Mouse (Mus musculus) ovary, adult 18-20 months (tissue): ENCODE data around the gene Rhoh.

ENCODE experiments used
- DNase-seq: peaks from one replicate; pipeline ENCODE4 v3.0.0; 2022; ENCODE audit warnings: low spot score, mixed read lengths

Gene Rhoh

DNA sequence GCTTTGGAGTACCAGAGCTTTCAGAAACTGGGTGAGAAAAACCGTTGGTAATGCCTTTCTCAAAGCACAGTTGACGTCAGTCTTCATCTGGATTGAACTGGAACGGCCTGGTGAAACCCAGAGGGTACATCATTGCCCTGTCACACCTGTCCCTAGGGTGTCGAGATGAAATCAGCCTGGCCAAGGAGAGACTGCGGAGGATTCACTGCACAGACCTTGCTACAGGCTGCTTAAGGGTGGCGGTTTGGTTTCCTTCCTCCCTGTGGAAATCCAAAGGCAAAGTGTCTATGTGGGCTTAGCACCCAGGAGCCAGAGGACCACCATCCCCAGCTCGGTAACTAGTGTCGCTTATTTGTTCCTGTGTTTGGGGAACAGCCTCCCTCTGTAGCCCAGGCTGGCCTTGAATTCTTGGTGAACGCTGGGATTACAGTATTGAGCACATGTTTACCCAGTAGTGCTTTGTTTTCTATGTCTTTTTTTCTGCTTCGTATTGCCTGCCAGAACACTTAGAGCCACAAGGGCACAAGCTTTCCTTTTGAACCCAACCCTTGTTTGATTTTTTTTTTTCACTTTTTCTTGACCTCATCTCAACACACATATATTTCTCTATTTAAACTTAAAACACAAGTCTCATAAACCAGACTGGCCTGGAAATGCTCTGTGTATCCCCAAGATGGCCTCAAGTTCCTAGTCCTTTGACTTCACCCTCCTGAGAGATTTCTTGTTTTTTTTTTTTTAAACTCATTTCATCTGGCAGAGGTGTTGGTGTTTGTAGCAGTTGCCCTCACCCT lies at the start of gene Rhoh:
Rhoh (plus strand) TSS at position 60 of the 791 bp plus-strand sequence.
- no peak for DNase-seq

DNA sequence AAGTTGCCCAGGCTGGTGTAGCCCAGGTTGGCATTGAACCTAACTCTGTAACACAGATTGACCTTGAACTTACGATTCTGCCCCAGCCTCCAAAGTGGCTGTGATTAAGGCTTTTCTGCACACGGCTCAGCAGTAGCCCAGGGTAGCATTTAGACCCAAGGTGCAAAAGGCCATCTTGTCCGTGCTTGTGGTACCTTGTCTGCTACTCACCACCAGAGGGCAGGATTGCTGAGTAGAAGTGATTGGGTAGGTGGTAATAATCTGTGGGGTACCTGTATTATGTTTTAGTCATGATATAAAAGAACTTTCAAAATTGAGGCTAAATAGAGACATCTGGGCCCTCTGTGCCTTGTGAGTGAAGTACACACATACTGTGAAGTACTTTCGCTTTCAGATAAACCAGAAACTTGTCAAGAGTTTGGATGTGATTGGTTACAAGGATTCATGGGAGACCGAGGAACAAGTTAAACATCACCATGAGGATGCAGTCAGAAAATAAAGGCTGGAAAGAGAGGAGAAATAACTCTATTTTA lies 37.3 kb upstream of the Rhoh start:
- DNase-seq = no peak

DNA sequence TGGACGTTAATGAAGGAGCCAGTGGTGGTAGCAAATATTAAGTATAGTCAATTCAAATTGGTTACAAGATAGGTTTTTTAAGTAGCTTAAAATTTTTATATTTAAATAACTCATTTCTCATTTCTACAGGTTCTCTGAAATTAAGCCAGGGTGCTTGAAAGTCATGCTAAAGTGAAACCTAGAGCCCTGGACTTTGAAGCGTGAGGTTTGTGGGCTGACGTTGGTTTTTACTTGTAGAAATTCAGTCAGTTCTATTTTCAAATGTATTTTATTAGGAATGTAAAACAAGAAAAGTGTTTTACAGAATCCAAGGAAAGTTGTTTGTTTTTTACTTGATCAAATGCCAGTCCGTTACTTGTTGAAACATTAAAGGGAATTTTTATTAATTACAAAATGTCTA lies 34.5 kb upstream of the Rhoh start:
- no peak for DNase-seq

DNA sequence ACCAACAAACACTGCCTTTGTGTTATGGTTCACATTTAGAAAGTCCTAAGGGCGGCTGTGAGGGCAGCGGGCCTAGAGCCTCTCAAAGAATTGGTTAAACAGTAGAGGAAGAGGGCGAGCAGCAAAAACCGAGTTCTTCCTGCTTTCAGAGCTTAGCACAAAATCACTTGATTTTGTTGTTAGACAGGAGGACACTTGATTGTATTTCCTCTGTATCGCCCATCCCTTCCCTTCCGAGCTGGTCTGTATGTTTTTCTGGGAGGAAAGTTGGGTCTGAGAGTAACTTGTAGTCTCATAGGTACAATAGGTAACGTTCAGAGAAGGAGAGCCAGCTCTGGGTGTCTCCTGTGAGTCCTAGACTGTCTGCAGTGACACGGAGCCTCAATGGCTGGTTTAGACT lies 33.9 kb upstream of the Rhoh start:
- no peak for DNase-seq

DNA sequence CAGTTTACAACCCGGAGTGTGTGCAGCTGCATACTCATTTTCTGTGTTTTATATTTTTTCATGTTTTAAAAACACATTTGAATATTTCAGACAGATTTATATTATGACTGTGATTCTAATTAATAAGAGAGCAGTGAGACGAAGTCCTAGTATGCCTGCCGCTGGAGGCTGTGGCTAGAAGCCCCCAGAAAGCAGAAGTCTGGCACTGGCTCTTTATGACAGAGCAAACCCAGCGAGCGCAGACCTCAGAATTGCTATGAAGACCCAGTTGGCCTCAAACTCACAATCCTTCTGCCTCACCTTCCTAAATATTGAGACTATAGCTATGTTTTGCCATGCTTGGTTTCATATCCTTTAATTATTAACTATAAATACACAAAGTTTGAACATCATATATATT lies 32.8 kb upstream of the Rhoh start:
- no peak for DNase-seq

DNA sequence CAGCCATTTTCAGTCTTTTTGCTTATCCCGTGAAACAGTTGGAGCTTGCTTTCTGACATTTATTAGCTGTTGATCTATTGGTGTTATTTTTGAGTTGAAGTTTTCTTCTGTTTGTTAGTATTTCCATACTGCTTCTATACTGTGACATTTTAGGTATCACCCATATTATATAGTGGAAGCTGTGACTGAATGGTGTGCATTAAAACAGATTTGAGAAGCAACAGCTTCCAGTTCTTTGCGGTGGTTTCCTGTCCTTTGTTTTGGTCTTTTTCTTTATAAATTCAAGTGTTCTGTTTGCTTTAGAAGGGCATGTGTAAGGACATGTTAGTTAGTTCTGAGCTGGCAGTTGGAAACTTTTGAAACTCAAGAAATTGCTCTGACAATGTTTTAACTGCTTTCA lies 32.0 kb upstream of the Rhoh start:
- no peak for DNase-seq

DNA sequence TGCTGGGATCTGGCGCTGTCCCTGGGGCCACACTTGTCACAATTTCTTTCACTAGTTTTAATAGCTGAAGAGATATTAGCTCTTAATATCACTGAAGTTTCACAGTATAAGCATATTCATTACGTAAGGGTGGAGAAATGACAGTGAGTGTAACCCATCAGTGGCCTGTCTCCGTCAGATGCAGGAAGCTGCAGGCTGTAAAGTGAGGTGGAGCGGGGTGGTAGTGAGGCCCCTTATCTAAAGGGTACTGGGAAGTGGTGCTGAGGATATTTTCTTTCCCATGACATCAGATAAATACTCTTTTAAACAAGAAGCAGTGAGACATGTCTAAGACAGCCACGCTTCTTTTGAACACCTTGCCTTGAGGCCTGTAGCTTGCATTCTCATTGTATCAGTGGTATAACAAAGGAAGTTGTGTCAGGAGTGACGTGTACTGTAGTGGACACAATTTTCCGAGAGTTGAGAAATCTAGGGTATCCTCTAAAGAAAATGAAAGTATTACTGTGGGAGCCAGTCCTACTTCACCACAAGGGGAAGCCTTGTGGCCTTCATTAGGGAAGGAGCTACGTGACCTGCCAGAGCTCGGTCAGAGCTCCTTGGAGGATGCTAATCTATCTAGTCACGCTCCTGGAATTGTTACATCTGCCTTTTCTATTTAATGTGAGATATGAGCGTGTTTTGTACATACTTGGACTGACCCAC lies 28.9 kb upstream of the Rhoh start:
- DNase-seq = no peak

DNA sequence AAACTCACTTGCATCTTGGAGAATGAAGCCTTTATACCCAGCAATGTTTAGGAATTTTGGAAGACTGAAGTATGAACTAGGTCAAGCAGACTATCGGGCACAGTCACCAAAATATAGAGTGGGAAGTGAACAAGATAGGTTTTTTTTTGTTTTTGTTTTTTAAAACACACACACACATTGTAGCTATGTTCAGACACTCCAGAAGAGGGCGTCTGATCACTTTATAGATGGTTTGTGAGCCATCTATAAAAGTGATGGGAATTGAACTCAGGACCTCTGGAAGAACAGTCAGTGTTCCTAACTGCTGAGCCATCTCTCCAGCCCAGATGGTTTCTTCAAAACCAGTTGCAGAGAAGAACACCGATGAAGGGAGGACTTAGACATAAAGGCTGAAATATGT lies 27.9 kb upstream of the Rhoh start:
- no peak for DNase-seq

DNA sequence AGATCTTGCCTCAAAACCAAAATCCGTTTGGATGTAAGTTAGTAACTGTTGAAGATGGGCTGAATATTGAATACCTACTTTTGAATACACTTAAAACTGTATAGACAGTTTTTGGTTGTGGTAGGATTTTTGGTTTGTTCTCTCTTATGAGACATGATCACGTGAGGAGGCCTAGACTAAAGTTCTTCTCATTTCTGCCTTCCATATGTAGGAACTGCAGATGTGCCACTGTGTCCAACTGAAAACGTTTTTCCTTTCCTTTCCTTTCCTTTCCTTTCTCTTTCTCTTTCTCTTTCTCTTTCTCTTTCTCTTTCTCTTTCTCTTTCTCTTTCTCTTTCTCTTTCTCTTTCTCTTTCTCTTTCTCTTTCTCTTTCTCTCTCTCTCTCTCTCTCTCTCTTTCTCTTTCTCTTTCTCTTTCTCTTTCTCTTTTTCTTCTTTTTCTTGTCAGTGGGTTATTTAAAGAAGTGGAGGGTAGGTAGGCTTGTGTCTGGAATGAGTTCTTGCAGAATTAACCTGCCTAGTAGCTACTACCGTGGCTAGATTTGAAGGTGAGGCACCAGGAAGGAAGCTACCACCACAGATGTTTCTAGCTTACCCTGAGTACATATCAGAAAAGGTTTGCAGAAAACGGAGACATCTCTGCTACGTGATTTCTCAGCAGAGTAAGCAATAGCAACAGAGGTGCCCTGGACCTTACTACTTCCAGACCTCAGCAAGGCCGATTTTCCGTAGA lies 27.1 kb upstream of the Rhoh start:
- DNase-seq = no peak

DNA sequence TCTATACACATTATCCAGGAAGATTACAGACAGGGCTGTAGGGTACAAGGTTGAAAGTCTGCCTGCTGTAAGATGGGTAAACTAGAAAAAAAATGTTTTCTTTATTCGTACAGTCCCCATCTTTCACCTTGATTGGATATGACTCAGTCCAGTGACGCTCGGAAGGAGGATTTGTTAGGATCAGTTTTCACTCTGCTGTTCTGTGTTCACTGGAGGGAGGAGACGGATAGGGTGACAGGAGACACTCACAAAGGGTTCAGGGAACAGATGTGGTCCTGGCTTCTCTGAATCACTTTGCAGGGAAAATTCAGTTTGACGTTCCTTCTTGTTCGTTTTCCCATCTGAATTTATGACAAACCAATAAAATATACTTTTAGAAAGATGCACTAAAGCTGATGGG lies 23.0 kb upstream of the Rhoh start:
- no peak for DNase-seq

DNA sequence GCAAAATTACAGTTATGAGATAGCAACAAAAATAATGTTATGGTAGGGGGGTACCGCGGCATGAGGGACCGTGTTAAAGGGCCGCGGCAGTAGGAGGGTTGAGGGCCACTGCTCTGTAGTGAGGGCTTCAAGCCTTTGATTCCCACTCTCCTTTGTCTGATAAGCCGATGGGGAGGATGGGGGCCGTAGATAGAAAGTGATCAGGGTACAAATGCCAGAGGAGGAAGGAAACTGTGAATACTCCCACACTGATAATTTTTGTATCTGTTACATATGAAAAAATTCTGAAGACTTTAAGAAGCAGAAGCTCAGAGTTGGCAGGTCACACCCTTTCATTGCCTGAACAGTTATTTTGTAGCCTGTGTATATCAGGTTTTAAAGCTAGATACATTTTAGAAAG lies 18.1 kb upstream of the Rhoh start:
- no peak for DNase-seq

DNA sequence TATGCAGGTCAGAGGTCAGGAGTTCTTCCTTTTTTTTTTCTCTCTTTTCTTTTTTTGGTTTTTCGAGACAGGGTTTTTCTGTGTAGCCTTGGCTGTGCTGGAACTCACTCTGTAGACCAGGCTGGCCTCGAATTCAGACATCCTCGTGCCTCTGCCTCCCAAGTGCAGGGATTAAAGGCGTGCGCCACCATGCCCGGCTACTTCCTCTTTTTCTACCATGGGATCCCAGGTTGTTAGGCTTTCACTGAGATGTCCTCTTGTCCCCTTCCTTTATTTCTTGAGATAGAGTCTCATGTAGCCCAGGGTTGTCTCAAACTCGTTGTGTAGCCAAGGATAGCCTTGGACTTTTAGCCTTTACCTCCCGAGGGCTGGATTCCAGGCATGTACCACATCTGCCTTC lies 14.5 kb upstream of the Rhoh start:
- no peak for DNase-seq

DNA sequence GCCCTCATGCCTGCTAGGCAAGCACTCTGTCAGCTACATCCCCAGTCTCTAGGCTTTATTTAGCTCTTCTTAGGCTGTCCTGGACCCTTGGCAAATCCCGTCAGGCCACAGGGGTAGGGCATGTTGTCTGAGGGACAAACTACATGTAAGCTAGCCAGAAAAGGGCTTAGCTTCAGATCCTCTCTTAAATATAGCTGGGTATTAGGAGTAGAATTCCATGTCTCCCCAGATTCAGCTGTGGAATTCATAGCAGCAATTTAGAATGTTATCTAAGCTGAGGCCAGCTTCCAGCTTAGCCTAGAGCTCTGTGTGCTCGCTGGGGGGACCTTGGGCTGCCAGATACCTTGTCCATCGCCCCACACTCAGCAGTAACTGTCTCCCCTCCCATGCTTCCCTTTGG lies 14.1 kb upstream of the Rhoh start:
- no peak for DNase-seq

DNA sequence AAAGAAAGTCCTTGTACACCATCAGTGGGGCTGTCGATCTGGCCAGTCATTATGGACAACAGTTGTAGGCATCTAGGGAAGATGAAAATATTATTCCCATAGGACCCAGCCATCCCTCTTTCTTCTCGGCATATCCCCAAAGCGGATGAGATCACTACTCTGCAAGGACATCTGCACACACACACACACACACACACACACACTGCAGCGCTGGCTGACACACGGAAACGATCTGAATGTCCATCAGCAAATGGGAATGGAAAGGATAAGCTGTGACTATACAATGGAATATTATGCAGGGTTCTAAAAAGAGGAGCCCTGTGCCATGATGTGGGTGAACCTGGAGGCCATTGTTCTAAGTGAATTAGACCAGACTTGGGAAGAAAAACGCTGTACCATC lies 13.4 kb upstream of the Rhoh start:
- DNase-seq = no peak

DNA sequence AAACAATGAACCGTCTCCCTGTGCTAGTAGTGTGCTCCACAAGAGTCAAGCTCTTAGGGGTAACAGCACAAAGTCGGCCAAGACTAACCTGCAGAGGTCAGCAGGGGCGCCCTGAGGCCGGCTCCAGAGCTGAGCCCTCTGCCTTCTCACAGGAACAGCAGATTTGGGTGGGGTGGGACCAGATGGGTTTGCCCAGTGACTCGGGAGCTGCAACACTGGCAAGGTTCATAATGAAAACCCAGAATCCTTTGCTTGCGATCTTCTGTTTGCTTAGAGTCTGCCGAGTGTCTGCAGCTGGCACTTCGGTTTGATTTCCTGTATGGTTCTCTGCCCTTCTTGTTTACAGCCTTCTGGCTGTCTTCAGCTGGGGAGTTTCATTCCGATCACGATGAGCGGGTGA lies 10.2 kb upstream of the Rhoh start:
- no peak for DNase-seq

DNA sequence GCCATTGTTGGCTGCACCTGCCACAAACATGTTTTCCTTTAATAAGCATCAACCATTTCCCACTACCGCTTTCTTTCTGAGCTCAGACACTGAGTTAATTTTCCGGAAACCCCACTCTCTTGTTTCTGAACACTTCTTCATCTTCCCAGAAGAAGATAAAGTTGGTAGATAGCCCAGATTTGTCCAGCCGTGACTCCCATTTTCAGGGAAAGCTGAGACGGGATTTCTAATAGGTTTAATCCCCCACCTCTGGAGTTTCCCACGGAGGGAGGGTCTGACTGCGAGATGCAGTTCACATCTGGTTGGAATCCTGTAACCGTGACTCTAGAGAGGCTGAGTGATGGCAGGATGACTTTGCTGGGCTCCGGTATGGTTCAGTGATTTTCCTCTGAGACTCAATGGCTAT lies 6.2 kb upstream of the Rhoh start:
- no peak for DNase-seq

DNA sequence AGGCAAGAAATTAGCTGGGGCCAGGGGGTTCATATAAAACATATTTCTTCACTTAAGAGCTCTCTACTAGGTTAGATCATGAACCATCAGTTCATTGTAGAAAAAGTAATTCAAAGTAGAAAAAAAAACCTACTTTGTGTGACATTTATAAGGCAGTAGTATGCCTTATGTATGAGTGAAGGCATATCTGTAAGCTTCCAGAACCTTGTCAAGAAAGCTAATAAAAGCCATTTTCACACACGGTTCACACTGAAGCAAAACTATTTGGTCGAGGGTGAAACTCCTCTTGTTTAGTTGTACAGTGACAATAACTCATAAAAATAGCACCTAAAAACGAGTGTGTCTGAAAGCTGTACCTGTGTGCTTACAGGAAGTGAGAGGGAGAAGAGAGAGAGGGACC lies 5.4 kb upstream of the Rhoh start:
- DNase-seq = no peak

DNA sequence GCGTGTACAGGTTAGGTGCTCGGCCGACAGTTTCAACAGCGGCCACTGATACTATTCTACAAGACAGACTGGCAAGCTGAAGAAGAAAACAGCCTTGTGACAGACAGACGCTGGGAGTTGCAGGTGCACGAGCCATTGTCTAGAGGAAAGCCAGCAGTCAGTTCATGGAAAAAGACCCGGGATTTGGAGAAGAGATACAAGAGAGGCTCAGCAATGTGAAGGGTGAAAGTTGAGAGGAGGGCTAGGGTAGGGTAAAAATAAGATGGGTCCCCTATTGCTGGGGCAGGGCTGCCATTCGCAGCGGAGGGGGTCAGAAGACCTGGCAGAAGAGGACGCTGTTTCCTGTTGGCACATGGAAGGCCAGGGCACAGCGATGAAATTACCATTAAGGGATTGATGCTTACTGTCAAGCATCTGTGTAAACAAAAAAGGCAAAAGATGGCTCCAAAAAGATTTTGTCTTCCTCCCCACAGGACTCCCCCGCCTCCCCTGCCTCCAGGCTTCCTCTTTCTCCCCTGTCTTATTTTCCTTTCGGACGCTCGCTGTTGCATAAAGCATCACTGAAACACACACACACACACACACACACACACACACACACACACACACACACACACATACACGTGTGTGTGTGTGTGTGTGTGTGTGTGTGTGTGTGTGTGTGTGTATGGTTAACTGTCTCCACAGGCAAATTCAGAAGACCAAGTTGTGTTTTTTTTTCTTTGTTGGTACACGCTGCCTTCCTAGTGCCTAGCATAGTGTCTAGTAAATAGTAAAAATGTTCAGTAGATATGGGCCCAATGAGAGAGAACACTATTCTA lies 4.2 kb upstream of the Rhoh start:
- no peak for DNase-seq

DNA sequence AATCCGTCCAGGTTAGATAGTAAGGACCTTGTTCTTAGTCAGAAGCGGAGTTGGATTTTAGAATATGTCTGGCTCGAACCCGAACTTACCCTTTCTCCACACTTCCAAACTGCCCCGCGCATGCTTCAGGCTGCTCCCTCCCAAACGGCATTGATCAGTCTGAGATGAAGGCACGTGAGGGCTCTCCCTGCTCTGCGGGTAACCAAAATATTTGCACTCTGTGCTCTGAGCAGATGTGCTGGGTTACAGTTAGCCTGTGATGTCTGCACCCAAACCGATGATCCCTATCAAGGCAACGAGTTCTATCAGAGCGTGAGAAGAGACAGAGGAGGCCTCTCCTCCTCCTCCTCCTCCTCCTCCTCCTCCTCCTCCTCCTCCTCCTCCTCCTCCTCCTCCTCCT lies 3.1 kb upstream of the Rhoh start:
- no peak for DNase-seq

DNA sequence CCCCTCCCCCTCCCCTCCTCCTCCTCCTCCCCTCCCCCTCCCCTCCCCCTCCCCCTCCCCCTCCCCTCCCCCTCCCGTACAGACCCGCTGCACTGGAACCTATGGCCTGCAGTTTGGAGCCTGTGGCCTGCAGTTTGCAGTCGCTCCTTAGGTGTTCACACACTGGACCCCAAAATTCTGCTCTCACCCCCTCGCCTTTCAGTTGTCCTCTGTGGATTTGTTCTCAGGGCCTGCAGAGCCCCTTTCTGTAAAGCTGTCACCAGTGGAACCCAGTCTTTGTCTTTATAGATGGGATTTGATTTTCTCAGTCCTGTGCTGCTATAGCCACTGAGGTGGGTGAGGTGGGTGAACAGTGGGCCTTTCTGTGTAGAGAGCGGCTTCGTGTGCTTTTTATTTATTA lies 2.7 kb upstream of the Rhoh start:
- no peak for DNase-seq

DNA sequence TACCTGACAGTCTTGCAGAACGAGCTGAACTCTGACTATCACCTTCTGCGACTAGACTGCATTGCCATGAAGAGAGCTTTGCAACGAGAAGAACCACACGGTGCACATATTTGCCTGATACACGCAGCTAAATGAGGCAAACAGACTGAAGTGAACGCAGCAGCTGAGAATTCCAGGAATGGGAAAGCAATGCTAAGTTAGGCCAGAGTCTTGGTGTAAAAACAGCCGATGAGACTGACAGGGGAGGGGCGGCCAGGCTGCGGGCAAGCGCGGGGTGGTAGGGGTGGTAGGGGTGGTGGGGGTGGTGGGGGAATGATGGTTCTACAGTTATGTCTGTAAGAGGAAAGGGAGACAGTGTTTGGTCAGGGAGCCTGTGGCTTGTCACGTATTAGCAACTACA lies 2.1 kb upstream of the Rhoh start:
- DNase-seq = no peak

DNA sequence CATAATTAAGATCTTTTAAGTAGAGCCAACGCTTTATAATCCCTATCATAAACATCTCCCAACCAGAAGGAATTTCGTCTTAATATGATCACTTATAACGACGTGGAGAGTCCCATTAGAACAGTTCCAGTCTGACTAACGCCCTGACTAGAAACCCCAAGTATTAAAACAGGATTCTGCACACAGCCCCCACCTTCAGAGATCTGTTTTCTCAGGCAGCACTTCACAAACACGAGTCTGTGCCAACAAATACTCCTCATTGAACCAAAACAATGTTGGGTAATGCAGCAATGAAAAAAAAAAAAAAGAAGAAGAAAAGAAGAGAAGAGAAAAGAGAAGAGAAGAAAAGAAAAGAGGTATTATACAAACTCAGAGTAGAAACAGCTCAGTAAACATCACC lies 1.6 kb upstream of the Rhoh start:
- DNase-seq = no peak
